8 mouse cellular contexts compared by ENCODE assay signal in the genomic region with DNA sequence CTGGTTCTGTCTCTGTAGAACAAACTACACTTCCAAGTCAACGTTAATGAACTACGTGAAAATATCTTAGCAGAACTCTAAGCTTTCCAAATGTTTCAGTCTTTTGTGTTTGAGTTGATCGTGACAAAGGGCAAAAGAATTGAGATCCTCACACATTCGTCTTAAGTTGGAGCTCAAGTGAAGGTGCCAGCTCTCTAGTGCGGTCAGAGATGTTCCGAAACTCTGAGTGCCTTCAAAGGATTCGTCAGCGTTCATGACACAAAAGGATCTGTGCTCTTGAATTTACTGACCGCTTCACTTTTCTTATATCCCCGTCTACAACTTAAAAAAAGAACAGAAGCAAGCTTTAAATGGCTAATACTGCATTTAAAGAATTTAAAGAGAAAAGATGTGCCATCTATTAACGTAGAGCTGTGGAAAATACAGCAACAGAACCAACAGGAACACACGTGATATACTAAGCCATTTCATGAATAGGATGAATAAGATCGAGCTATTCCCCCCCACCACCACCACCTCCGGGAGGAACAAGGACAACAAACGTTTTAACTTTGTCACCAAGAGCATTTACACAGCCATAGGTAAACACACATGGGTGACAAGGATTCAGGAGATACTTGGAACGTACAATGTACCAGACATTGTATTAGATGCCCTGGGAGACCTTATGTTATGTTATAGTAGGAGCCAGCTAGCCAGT. TPM values are rescaled to one million over a fixed set of nuclear protein-coding genes. Genes with fewer than 3 reads are reported as not detected.
DNase-seq lines count a peak whose midpoint lies in the region; ATAC-seq and TF ChIP-seq lines count a peak whose summit lies in the region.

No protein-coding gene starts in this region.

- no peak for TF ChIP-seq CTCF in testis, adult 2 months (IDR thresholded peaks at IDR 0.05; ENCODE audit: control insufficient read depth, insufficient read depth, insufficient replicate concordance, low read depth, low read length)
- no peak for TF ChIP-seq CTCF in cortical plate, adult 2 months (IDR thresholded peaks at IDR 0.05; ENCODE audit: extremely low read depth, insufficient read depth, low read length)
- no peak for TF ChIP-seq CTCF in heart, postnatal 0 days (IDR thresholded peaks at IDR 0.05; ENCODE audit: low read depth)
- TF ChIP-seq CTCF in small intestine, adult 2 months (IDR thresholded peaks at IDR 0.05; ENCODE audit: extremely low read depth, insufficient read length, insufficient replicate concordance, low read depth, low read length): no peak

- peak overlapping the region; percentile 99 for H3K4me3 ChIP-seq in testis, adult 2 months (ENCODE audit: control insufficient read depth, low read depth, low read length)
- H3K4me3 ChIP-seq in cortical plate, adult 2 months (ENCODE audit: insufficient read depth, low read length): peak overlapping the region; percentile 58
- peak overlapping the region; percentile 48 for H3K4me3 ChIP-seq in heart, postnatal 0 days (ENCODE audit: low read depth, low read length)
- peak overlapping the region; percentile 68 for H3K4me3 ChIP-seq in liver, embryonic 15.5 days (replicated peaks)
- peak overlapping the region; percentile 53 for H3K4me3 ChIP-seq in small intestine, adult 2 months (ENCODE audit: low read depth, low read length)

- peak overlapping the region; percentile 67 for H3K9ac ChIP-seq in heart, postnatal 0 days (replicated peaks; ENCODE audit: low read depth, low read length)
- H3K9ac ChIP-seq in liver, embryonic 15.5 days: peak overlapping the region; percentile 70

- ATAC-seq in heart, postnatal 0 days (ENCODE audit: insufficient read depth, low read depth): no peak
- no peak for ATAC-seq in liver, embryonic 15.5 days (ENCODE audit: insufficient read depth)

- H3K4me1 ChIP-seq in testis, adult 2 months (ENCODE audit: control insufficient read depth, insufficient read depth, low read length): peaks cover 5% of the 10 kb centered on the region
- peaks cover 2% of the 10 kb centered on the region; the same call in 1 of the 2 replicates for H3K4me1 ChIP-seq in cortical plate, adult 2 months (ENCODE audit: control insufficient read depth, insufficient read depth, low read length)
- H3K4me1 ChIP-seq in heart, postnatal 0 days (ENCODE audit: control insufficient read depth, insufficient read depth): peaks cover 8% of the 10 kb centered on the region
- H3K4me1 ChIP-seq in liver, embryonic 15.5 days (replicated peaks): peaks cover 68% of the 10 kb centered on the region
- H3K4me1 ChIP-seq in small intestine, adult 2 months (ENCODE audit: control insufficient read depth, insufficient read depth, insufficient read length, low read length): peaks cover 11% of the 10 kb centered on the region; the same call in 1 of the 2 replicates

- H3K27me3 ChIP-seq in testis, adult 2 months (ENCODE audit: control insufficient read depth, insufficient read depth, low read length): no peaks in the 10 kb centered on the region
- no peaks in the 10 kb centered on the region for H3K27me3 ChIP-seq in heart, postnatal 0 days (ENCODE audit: control insufficient read depth, insufficient read depth, low read length)
- no peaks in the 10 kb centered on the region for H3K27me3 ChIP-seq in liver, embryonic 15.5 days
- no peaks in the 10 kb centered on the region for H3K27me3 ChIP-seq in small intestine, adult 2 months (ENCODE audit: control insufficient read depth, insufficient read depth, low read length)

- no peaks in the 10 kb centered on the region for H3K9me3 ChIP-seq in heart, postnatal 0 days (replicated peaks; ENCODE audit: control insufficient read depth, low read length)
- H3K9me3 ChIP-seq in liver, embryonic 15.5 days (replicated peaks): no peaks in the 10 kb centered on the region

- no peak for DNase-seq in testis, postnatal 10 days (ENCODE audit: low spot score)
- DNase-seq in heart, postnatal 0 days (ENCODE audit: low spot score): peak; percentile 65
- no peak for DNase-seq in gastrocnemius, postnatal 10 days
- DNase-seq in frontal cortex, postnatal 36 days (ENCODE audit: low spot score in 2 of 2): no peak

- 4% methylated on average over 16 of the region's 16 CpGs for WGBS in heart, postnatal 0 days
- WGBS in liver, embryonic 15.5 days (ENCODE audit: insufficient replicate concordance): 2% methylated on average over 16 of the region's 16 CpGs
- under 1% methylated on average over 16 of the region's 16 CpGs for WGBS in small intestine, adult 2 months

- no peak for TF ChIP-seq EP300 in heart, postnatal 0 days (IDR thresholded peaks at IDR 0.05; ENCODE audit: low read depth)

- H3K27ac ChIP-seq in testis, adult 2 months (ENCODE audit: control insufficient read depth, insufficient read depth, low read depth, low read length): peak overlapping the region; percentile 80
- 0 out of 2 replicates have a peak overlapping the region, but pooled peaks have one; percentile 27 for H3K27ac ChIP-seq in cortical plate, adult 2 months (ENCODE audit: insufficient read depth, low read length)
- peak overlapping the region; percentile 96 for H3K27ac ChIP-seq in heart, postnatal 0 days (ENCODE audit: low read depth)
- H3K27ac ChIP-seq in liver, embryonic 15.5 days (replicated peaks): peak overlapping the region; percentile 99
- H3K27ac ChIP-seq in small intestine, adult 2 months (ENCODE audit: insufficient read depth, low read depth, low read length): peak overlapping the region; percentile 87

- H3K36me3 ChIP-seq in testis, adult 2 months (ENCODE audit: control insufficient read depth, insufficient read depth, low read length): no peaks in the 10 kb centered on the region
- H3K36me3 ChIP-seq in heart, postnatal 0 days (replicated peaks; ENCODE audit: control insufficient read depth, insufficient read depth, low read length): no peaks in the 10 kb centered on the region
- H3K36me3 ChIP-seq in liver, embryonic 15.5 days (replicated peaks): no peaks in the 10 kb centered on the region
- no peaks in the 10 kb centered on the region for H3K36me3 ChIP-seq in small intestine, adult 2 months (ENCODE audit: control insufficient read depth, insufficient read depth, low read length)

- peak overlapping the region; percentile 63 for H3K4me2 ChIP-seq in heart, postnatal 0 days (ENCODE audit: low read depth, low read length)
- H3K4me2 ChIP-seq in liver, embryonic 15.5 days: peak overlapping the region; percentile 77

- TF ChIP-seq POLR2A in testis, adult 2 months (IDR thresholded peaks at IDR 0.05; ENCODE audit: control insufficient read depth, low read depth, low read length): no peak
- no peak for TF ChIP-seq POLR2A in cortical plate, adult 2 months (IDR thresholded peaks at IDR 0.05; ENCODE audit: extremely low read depth, insufficient read depth, low read length)
- no peak for TF ChIP-seq POLR2A in small intestine, adult 2 months (IDR thresholded peaks at IDR 0.05; ENCODE audit: low read depth, low read length)

RNA-seq across cellular contexts. Expression of a gene that starts 1.3 kb away (rescaled TPM):
- 17.2 and 17.4 TPM in 2 replicates for polyA plus RNA-seq in testis, adult 2 months (2012; rRNA removed)
- 32.5 and 32.8 TPM in 2 replicates for polyA plus RNA-seq in cortical plate, adult 2 months (2012; rRNA removed)
- total RNA-seq in heart, postnatal 0 days (2014; rRNA removed; ENCODE audit: low replicate concordance): 114 and 219 TPM in 2 replicates
- 61.6 and 62.8 TPM in 2 replicates for polyA plus RNA-seq in heart, postnatal 0 days (2015; fragmentation: Nextera tagmentation; extraction: Ambion mirVana)
- 127 and 130 TPM in 2 replicates for polyA plus RNA-seq in liver, embryonic 15.5 days (2015; fragmentation: Nextera tagmentation; extraction: Ambion mirVana)
- 18.5 and 29.0 TPM in 2 replicates for polyA plus RNA-seq in small intestine, adult 2 months (2012; rRNA removed)
- total RNA-seq in gastrocnemius, postnatal 10 days (2021): 100 to 1,000 TPM in 1 of 2 experiments, 10 to 100 TPM in 1; 84.2 to 106 TPM

RNA-seq across cellular contexts. Expression of a gene that starts 58.6 kb away (rescaled TPM):
- 147 and 151 TPM in 2 replicates for polyA plus RNA-seq in testis, adult 2 months (2012; rRNA removed)
- polyA plus RNA-seq in cortical plate, adult 2 months (2012; rRNA removed): 598 and 611 TPM in 2 replicates
- total RNA-seq in heart, postnatal 0 days (2014; rRNA removed; ENCODE audit: low replicate concordance): 1,527 and 1,847 TPM in 2 replicates
- 2,043 and 2,050 TPM in 2 replicates for polyA plus RNA-seq in heart, postnatal 0 days (2015; fragmentation: Nextera tagmentation; extraction: Ambion mirVana)
- polyA plus RNA-seq in liver, embryonic 15.5 days (2015; fragmentation: Nextera tagmentation; extraction: Ambion mirVana): 193 and 198 TPM in 2 replicates
- 486 and 781 TPM in 2 replicates for polyA plus RNA-seq in small intestine, adult 2 months (2012; rRNA removed)
- 100 to 1,000 TPM; 776 to 917 TPM for total RNA-seq in gastrocnemius, postnatal 10 days (2021)

Comparison
In these comparisons a context has a peak if more than half of its experiments do, and no peak if none do; other contexts are left out.
1. H3K27ac ChIP-seq: peak in every context shown above with its lines; median percentile 99 in liver, embryonic 15.5 days; 96 in heart, postnatal 0 days; 87 in small intestine, adult 2 months; 80 in testis, adult 2 months; 27 in cortical plate, adult 2 months.
2. H3K4me3 ChIP-seq: peak in every context shown above with its lines; median percentile 99 in testis, adult 2 months; 68 in liver, embryonic 15.5 days; 58 in cortical plate, adult 2 months; 53 in small intestine, adult 2 months; 48 in heart, postnatal 0 days.